Mouse (Mus musculus) E14TG2a.4 (cell line): ENCODE data around the gene Spdl1.

ENCODE experiments used
- CTCF ChIP-seq: conservative IDR thresholded peaks from 2 replicates; pipeline ENCODE4 v1.5.1; 2014; ENCODE audit warnings: low read length
- NANOG ChIP-seq: IDR thresholded peaks from 2 replicates; pipeline ENCODE4 v1.6.1; 2014; ENCODE audit warnings: borderline replicate concordance, low read length, mixed read lengths

GRCm38 (mm10) chr11:34832678-34833077, 763 bp downstream of the Spdl1 start:
- no peak for TF ChIP-seq CTCF
- TF ChIP-seq NANOG: no peak
